Comparison of ENCODE assay signal across 14 mouse cellular contexts in genomic region chr5:43526874-43527584, GRCm38 (mm10). TPM values are rescaled to one million over a fixed set of nuclear protein-coding genes. Genes with fewer than 3 reads are reported as not detected.
DNase-seq lines count a peak whose midpoint lies in the region; ATAC-seq lines count a peak whose summit lies in the region.
"Had no signal": no experiment of that assay in that cellular context is flagged by ENCODE, and none has a peak within 500 bp of the region (broad histone marks: within the 10 kb centered on the region; RNA-seq: fewer than 3 reads in every experiment).

No protein-coding gene starts in this region.

- H3K4me1 ChIP-seq in kidney, embryonic 15.5 days: peaks cover 11% of the 10 kb centered on the region
- no peaks in the 10 kb centered on the region for H3K4me1 ChIP-seq in hindbrain, embryonic 11.5 days (replicated peaks; ENCODE audit: control insufficient read depth, insufficient read depth, low read length)
- H3K4me1 ChIP-seq: heart, embryonic 15.5 days; midbrain, embryonic 13.5 days had no signal

- no peak overlapping the region for H3K4me2 ChIP-seq in kidney, embryonic 15.5 days
- no peak overlapping the region for H3K4me2 ChIP-seq in hindbrain, embryonic 11.5 days (replicated peaks; ENCODE audit: low read depth, low read length)
- H3K4me2 ChIP-seq: heart, embryonic 15.5 days; midbrain, embryonic 13.5 days; neural tube, embryonic 13.5 days had no signal

- ATAC-seq in kidney, embryonic 15.5 days (replicated peaks; ENCODE audit: low FRiP score): peak; percentile 68
- ATAC-seq in hindbrain, embryonic 11.5 days (ENCODE audit: low FRiP score): no peak
- ATAC-seq: midbrain, embryonic 13.5 days had no signal

- no peak overlapping the region for H3K4me3 ChIP-seq in kidney, embryonic 15.5 days (replicated peaks)
- H3K4me3 ChIP-seq in hindbrain, embryonic 11.5 days (ENCODE audit: low read depth, low read length): no peak overlapping the region
- H3K4me3 ChIP-seq: erythroblast, embryonic 14.5 days; heart, embryonic 15.5 days; midbrain, embryonic 13.5 days; neural tube, embryonic 13.5 days had no signal

- H3K27me3 ChIP-seq in kidney, embryonic 15.5 days: no peaks in the 10 kb centered on the region
- no peaks in the 10 kb centered on the region for H3K27me3 ChIP-seq in hindbrain, embryonic 11.5 days (ENCODE audit: control insufficient read depth, insufficient read depth, low read length)
- H3K27me3 ChIP-seq: heart, embryonic 15.5 days; midbrain, embryonic 13.5 days; neural tube, embryonic 13.5 days had no signal

- H3K9ac ChIP-seq in kidney, embryonic 15.5 days: no peak overlapping the region
- no peak overlapping the region for H3K9ac ChIP-seq in hindbrain, embryonic 11.5 days (ENCODE audit: low read depth, low read length)
- H3K9ac ChIP-seq: heart, embryonic 15.5 days; midbrain, embryonic 13.5 days; neural tube, embryonic 13.5 days had no signal

- peak; percentile 20 for DNase-seq in kidney, adult 11 months
- no peak for DNase-seq in kidney, adult 18-20 months
- DNase-seq in Muller cell, postnatal 12 days (ENCODE audit: inconsistent ontology term): peak; percentile 99
- DNase-seq in lung, postnatal 14 days: peak; percentile 44
- DNase-seq in hindbrain, embryonic 11.5 days (ENCODE audit: low spot score): no peak
- no peak for DNase-seq in spleen, postnatal 4 days (ENCODE audit: low spot score in 2 of 2)
- DNase-seq: adrenal gland, adult 2 months; cerebellum, postnatal 36 days; thymus, postnatal 14 days had no signal

- H3K27ac ChIP-seq in kidney, embryonic 15.5 days: peak overlapping the region; percentile 62
- no peak overlapping the region for H3K27ac ChIP-seq in hindbrain, embryonic 11.5 days (ENCODE audit: low read depth, low read length)
- H3K27ac ChIP-seq: heart, embryonic 15.5 days; midbrain, embryonic 13.5 days; neural tube, embryonic 13.5 days had no signal

- 49% methylated on average over 6 of the region's 6 CpGs for WGBS in kidney, embryonic 15.5 days
- 65% methylated on average over 6 of the region's 6 CpGs for WGBS in hindbrain, embryonic 11.5 days

- no peaks in the 10 kb centered on the region for H3K9me3 ChIP-seq in kidney, embryonic 15.5 days (replicated peaks)
- H3K9me3 ChIP-seq in hindbrain, embryonic 11.5 days (ENCODE audit: control insufficient read depth, low read length): no peaks in the 10 kb centered on the region
- H3K9me3 ChIP-seq: heart, embryonic 15.5 days; midbrain, embryonic 13.5 days; neural tube, embryonic 13.5 days had no signal

- no peaks in the 10 kb centered on the region for H3K36me3 ChIP-seq in kidney, embryonic 15.5 days
- no peaks in the 10 kb centered on the region for H3K36me3 ChIP-seq in hindbrain, embryonic 11.5 days (ENCODE audit: control insufficient read depth, insufficient read depth, low read length)
- H3K36me3 ChIP-seq: heart, embryonic 15.5 days; midbrain, embryonic 13.5 days; neural tube, embryonic 13.5 days had no signal

RNA-seq across cellular contexts. Expression of gene C1qtnf7, which starts 11.7 kb away (rescaled TPM):
- polyA plus RNA-seq in kidney, embryonic 15.5 days (2015; fragmentation: Nextera tagmentation; extraction: Ambion mirVana): 3.5 and 5.0 TPM in 2 replicates
- polyA plus RNA-seq in hindbrain, embryonic 11.5 days (2014; fragmentation: Nextera tagmentation; extraction: Ambion mirVana): 1.1 and 1.3 TPM in 2 replicates
- polyA plus RNA-seq: erythroblast, embryonic 14.5 days had no signal

Comparison
In these comparisons a context has a peak if more than half of its experiments do, and no peak if none do; other contexts are left out.
1. DNase-seq: peak in kidney, adult 11 months (single experiment), Muller cell, postnatal 12 days (single experiment) and lung, postnatal 14 days (single experiment); none in kidney, adult 18-20 months (single experiment), hindbrain, embryonic 11.5 days (single experiment) and spleen, postnatal 4 days (0 of 2).